Mouse (Mus musculus) heart, postnatal 0 days (tissue): ENCODE results near the gene Ngp. TPM values are rescaled to one million over a fixed set of nuclear protein-coding genes. Genes with fewer than 3 reads are reported as not detected.
A peak's percentile ranks its signal among the peaks of the same experiment; 100 is the strongest.

Experiments used
- ATAC-seq: fragments of 200-750 bp; cut with Nextera tagmentation; 2 replicates; pipeline ENCODE4 v1.8.0; 2017; ENCODE audit warnings: low read depth, moderate number of reproducible peaks, moderate library complexity; ENCODE audit not compliant: insufficient read depth
- DNase-seq: peaks from one replicate; pipeline ENCODE4 v3.0.0-alpha.2; 2016; ENCODE audit warnings: low spot score
- H3K27ac ChIP-seq: fragments of 300-500 bp; sonication (generic); 2 replicates; pipeline ENCODE4 v1.5.1; 2014; ENCODE audit warnings: low read depth, mild to moderate bottlenecking
- H3K27me3 ChIP-seq: fragments of 300-500 bp; sonication (generic); 2 replicates; pipeline ENCODE4 v1.6.1; 2014; ENCODE audit warnings: low read length, mixed read lengths; ENCODE audit not compliant: control insufficient read depth, insufficient read depth
- H3K36me3 ChIP-seq: fragments of 300-500 bp; sonication (generic); replicated peaks from 2 replicates; pipeline ENCODE4 v1.6.1; 2014; ENCODE audit warnings: low read length, mixed read lengths; ENCODE audit not compliant: control insufficient read depth, insufficient read depth
- H3K4me1 ChIP-seq: fragments of 300-500 bp; sonication (generic); 2 replicates; pipeline ENCODE4 v1.6.1; 2014; ENCODE audit warnings: antibody characterized with exemption; ENCODE audit not compliant: control insufficient read depth, insufficient read depth
- H3K4me2 ChIP-seq: fragments of 300-500 bp; sonication (generic); 2 replicates; pipeline ENCODE4 v1.6.1; 2014; ENCODE audit warnings: low read depth, mild to moderate bottlenecking, low read length, moderate library complexity
- H3K4me3 ChIP-seq: fragments of 300-500 bp; sonication (generic); 2 replicates; pipeline ENCODE4 v1.5.1; 2014; ENCODE audit warnings: low read depth, low read length
- H3K9ac ChIP-seq: fragments of 300-500 bp; sonication (generic); replicated peaks from 2 replicates; pipeline ENCODE4 v1.6.1; 2014; ENCODE audit warnings: low read depth, low read length, mixed read lengths
- H3K9me3 ChIP-seq: fragments of 300-500 bp; sonication (generic); replicated peaks from 2 replicates; pipeline ENCODE4 v1.6.1; 2016; ENCODE audit warnings: low read length; ENCODE audit not compliant: control insufficient read depth
- CTCF ChIP-seq: IDR thresholded peaks from 2 replicates; pipeline ENCODE4 v1.5.1; 2016; ENCODE audit warnings: antibody characterized with exemption, control low read depth, low read depth
- EP300 ChIP-seq: IDR thresholded peaks from 2 replicates; pipeline ENCODE4 v1.6.1; 2016; ENCODE audit warnings: antibody characterized with exemption, low read depth
- WGBS: fragments of 180-500 bp; shearing (Covaris S2); extraction: QIAGEN DNeasy Blood & Tissue Kit; methylation state at CpG from one replicate; pipeline ENCODE4 v1.1.7; 2014; 5-methylcytosine and 5-hydroxymethylcytosine counted together
- polyA plus RNA-seq: library from polyadenylated mRNA; unstranded; fragments of >200 nt; fragmentation: Nextera tagmentation; extraction: Ambion mirVana; gene quantifications from 2 replicates; pipeline ENCODE4 v1.2.1, GENCODE M21; 2015
- total RNA-seq: library from RNA; depleted of rRNA; stranded (reverse); fragments of >200 nt; gene quantifications from 2 replicates; pipeline ENCODE4 v1.2.3, GENCODE M21; 2014; ENCODE audit warnings: low replicate concordance

Ngp gene
- total and polyA plus RNA-seq, 2 experiments from 2014 or later, result 1.8 TPM

DNA sequence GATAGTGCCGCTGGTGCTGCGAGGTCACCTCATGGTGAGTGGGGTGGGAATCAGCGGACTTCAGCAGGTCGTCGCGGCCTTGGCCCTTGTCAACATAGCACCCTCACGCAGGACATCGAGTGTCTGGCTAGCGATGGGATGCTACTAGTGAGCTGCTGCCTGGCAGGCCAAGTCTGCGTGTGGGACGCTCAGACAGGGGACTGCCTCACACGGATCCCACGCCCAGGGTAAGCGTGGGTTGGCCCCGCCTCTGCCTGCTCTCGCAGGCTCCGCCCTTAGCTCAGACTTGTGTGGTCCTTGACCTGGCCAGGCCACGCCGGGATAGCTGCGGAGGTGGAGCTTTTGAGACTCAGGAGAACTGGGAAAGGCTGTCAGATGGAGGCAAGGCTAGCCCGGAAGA is 38.9 kb upstream of the Ngp start:
- no peak for DNase-seq
- no peak overlapping the region for H3K27ac ChIP-seq
- H3K4me1 ChIP-seq, result no peaks in the 10 kb centered on the region; the same call in 1 of the 2 replicates
- H3K36me3 ChIP-seq, result peaks cover 60% of the 10 kb centered on the region
- 26% methylated on average over 20 of the region's 21 CpGs for WGBS
- peak; percentile 44 for ATAC-seq
- H3K4me2 ChIP-seq, result peak overlapping the region; percentile 40
- H3K27me3 ChIP-seq, result no peaks in the 10 kb centered on the region
- H3K4me3 ChIP-seq, result 0 out of 2 replicates have a peak overlapping the region, but pooled peaks have one; percentile 11
- no peaks in the 10 kb centered on the region for H3K9me3 ChIP-seq
- TF ChIP-seq EP300, result no peak
- no peak for TF ChIP-seq CTCF
- no peak overlapping the region for H3K9ac ChIP-seq

DNA sequence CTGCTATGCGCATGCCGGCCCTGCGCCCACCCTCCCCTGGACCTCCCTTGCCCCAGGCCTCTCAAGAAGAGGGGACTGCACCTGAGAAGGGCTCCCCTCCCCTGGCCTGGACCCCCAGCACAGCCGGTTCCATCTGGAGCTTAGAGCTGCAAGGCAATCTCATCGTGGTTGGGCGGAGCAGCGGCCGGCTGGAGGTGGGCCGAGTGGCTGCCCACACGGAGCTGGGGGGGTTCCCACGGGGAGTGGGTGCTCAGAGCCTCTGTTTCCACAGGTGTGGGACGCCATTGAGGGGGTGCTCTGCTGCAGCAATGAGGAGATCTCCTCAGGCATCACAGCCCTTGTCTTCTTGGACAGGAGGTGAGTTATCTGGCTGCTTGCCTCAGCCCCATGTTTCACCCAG is 38.3 kb upstream of the Ngp start:
- TF ChIP-seq EP300 (no peak), CTCF (no peak)
- DNase-seq (no peak), ATAC-seq (no peak)
- H3K36me3 ChIP-seq, result peaks cover 61% of the 10 kb centered on the region
- no peaks in the 10 kb centered on the region for H3K9me3 ChIP-seq
- H3K27ac ChIP-seq, result no peak overlapping the region
- H3K4me3 ChIP-seq, result no peak overlapping the region
- no peak overlapping the region for H3K4me2 ChIP-seq
- H3K4me1 ChIP-seq, result no peaks in the 10 kb centered on the region; the same call in 1 of the 2 replicates
- H3K27me3 ChIP-seq, result no peaks in the 10 kb centered on the region
- H3K9ac ChIP-seq, result no peak overlapping the region
- WGBS, result 79% methylated on average over 12 of the region's 12 CpGs

DNA sequence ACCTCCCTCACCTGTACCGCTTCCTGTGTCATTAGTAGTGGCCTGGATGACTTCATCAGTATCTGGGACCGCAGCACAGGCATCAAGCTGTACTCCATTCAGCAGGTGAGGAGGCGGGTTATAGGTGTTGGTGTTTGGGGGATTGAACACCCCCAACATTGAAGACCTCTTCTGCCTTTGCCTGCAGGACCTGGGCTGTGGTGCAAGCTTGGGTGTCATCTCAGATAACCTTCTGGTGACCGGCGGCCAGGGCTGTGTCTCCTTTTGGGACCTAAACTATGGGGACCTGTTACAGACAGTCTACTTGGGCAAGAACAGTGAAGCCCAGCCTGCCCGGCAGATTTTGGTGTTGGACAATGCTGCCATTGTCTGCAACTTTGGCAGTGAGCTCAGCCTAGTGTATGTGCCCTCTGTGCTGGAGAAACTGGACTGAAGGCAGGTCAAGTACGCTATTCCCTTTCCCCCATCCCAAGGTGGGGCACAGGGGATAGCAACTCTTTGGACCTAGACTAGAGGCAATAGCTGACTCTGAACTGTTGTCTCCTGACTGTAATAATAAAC is 35.1 kb upstream of the Ngp start:
- DNase-seq (no peak), ATAC-seq (no peak)
- no peaks in the 10 kb centered on the region for H3K9me3 ChIP-seq
- 91% methylated on average over 7 of the region's 7 CpGs for WGBS
- no peak overlapping the region for H3K4me3 ChIP-seq
- peaks cover 74% of the 10 kb centered on the region for H3K36me3 ChIP-seq
- H3K27me3 ChIP-seq, result no peaks in the 10 kb centered on the region
- no peak overlapping the region for H3K27ac ChIP-seq
- TF ChIP-seq EP300 (no peak), CTCF (no peak)
- no peak overlapping the region for H3K4me2 ChIP-seq
- H3K9ac ChIP-seq, result no peak overlapping the region
- H3K4me1 ChIP-seq, result no peaks in the 10 kb centered on the region; the same call in 1 of the 2 replicates

DNA sequence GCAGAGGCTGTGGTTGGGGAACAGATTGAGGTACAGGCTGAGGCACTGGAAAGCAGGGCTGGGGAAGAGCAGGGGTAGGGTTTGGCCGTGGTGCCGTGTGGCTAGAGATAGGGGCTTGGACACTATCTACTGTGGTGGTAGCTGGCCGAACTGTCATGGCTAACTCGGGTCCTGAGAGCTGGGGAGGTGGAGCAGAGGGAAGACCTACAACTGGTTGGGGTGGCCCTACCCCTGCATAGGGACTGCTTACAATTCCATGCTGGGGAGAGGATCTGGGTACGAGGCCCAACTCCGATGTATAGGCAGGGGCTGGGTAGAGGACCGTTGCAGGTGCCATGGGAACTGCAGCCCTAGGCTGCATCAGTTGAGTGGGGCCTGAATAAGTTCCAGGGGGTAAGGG is 31.5 kb upstream of the Ngp start:
- no peak overlapping the region for H3K4me3 ChIP-seq
- H3K4me2 ChIP-seq, result no peak overlapping the region
- no peaks in the 10 kb centered on the region for H3K9me3 ChIP-seq
- no peak overlapping the region for H3K9ac ChIP-seq
- ATAC-seq, result no peak
- TF ChIP-seq EP300 (no peak), CTCF (no peak)
- no peaks in the 10 kb centered on the region for H3K27me3 ChIP-seq
- DNase-seq, result no peak
- no peak overlapping the region for H3K27ac ChIP-seq
- H3K36me3 ChIP-seq, result peaks cover 97% of the 10 kb centered on the region
- H3K4me1 ChIP-seq, result no peaks in the 10 kb centered on the region
- 84% methylated on average over 7 of the region's 7 CpGs for WGBS

DNA sequence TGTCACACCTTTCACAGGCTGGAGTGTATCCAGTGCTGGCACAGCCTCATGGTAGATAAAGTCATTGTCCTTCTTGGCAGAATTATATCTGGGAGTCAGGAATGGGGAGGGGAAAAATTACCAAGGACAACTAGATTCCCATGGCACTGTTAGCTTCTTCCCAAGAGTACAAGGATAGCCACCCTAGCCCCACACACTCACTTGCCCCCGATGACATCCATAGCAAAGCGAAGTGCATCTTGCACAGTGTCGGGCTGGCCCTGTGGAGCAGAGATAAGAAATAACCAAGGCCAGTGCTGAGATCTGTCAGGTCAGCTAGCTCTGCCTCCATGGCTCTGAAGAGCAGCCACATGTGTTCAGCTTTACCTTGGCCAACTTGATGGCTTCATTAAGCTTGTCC is 28.7 kb upstream of the Ngp start:
- no peak overlapping the region for H3K9ac ChIP-seq
- ATAC-seq (no peak), DNase-seq (no peak)
- H3K36me3 ChIP-seq, result peaks cover 92% of the 10 kb centered on the region
- H3K27me3 ChIP-seq, result no peaks in the 10 kb centered on the region
- no peak overlapping the region for H3K27ac ChIP-seq
- no peak overlapping the region for H3K4me3 ChIP-seq
- no peaks in the 10 kb centered on the region for H3K9me3 ChIP-seq
- H3K4me1 ChIP-seq, result no peaks in the 10 kb centered on the region
- TF ChIP-seq EP300, result no peak
- no peak for TF ChIP-seq CTCF
- 77% methylated on average over 3 of the region's 3 CpGs for WGBS
- H3K4me2 ChIP-seq, result no peak overlapping the region

DNA sequence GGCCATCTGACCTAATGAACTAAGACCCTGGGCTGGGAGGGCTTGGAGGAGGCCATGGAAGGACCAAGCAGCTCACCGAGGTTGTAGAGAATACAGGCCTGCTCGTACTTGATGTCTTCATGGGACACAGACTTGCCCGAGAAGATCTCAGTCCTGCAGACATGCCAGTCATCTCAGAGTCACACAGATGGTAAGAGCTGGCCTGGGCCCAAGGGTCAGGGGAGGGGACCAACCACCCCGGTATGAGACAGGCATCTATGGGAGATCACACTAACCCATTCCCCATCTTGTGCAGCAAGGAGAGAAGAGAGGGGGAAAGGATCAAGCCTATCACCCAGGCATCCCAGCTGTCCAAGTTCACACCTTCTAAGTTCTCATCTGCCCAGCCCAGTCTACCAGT is 26.3 kb upstream of the Ngp start:
- Histone ChIP-seq H3K27ac (no peak overlapping the region), H3K4me2 (no peak overlapping the region), H3K27me3 (no peaks in the 10 kb centered on the region), H3K4me1 (no peaks in the 10 kb centered on the region), H3K9ac (no peak overlapping the region), H3K36me3 (peaks cover 83% of the 10 kb centered on the region), H3K9me3 (no peaks in the 10 kb centered on the region), H3K4me3 (no peak overlapping the region)
- DNase-seq (no peak), ATAC-seq (no peak)
- 89% methylated on average over 4 of the region's 4 CpGs for WGBS
- no peak for TF ChIP-seq EP300
- no peak for TF ChIP-seq CTCF
